Mouse (Mus musculus) G1E (cell line): Measurements from ENCODE around the gene Bicral.

ENCODE experiments used
- CTCF ChIP-seq: IDR thresholded peaks from 2 replicates; pipeline ENCODE4 v1.5.1; 2012; ENCODE audit warnings: low read depth, low read length, inconsistent platforms, mixed read lengths
- GATA1 ChIP-seq: IDR thresholded peaks from 2 replicates; pipeline ENCODE4 v1.6.1; 2012; ENCODE audit warnings: borderline replicate concordance, low read length, inconsistent platforms, mixed read lengths
- GATA2 ChIP-seq: IDR thresholded peaks from 2 replicates; pipeline ENCODE4 v1.6.1; 2012; ENCODE audit warnings: low read depth, low read length, inconsistent platforms, borderline replicate concordance
- POLR2AphosphoS5 ChIP-seq: IDR thresholded peaks from 2 replicates; pipeline ENCODE4 v1.6.1; 2012; ENCODE audit warnings: low read depth, low read length, inconsistent platforms; ENCODE audit not compliant: insufficient replicate concordance
- TAL1 ChIP-seq: conservative IDR thresholded peaks from 2 replicates; pipeline ENCODE4 v1.6.1; 2012; ENCODE audit warnings: low read depth, low read length, inconsistent platforms, mixed read lengths

GRCm38 (mm10) chr17:46890843-46891594, 32.7 kb upstream of the Bicral start:
- TF ChIP-seq GATA1 (no peak), CTCF (no peak), POLR2AphosphoS5 (no peak), GATA2 (no peak), TAL1 (no peak)
